Mouse (Mus musculus): Measurements from ENCODE around the gene Ncbp3.
A peak's percentile ranks its signal among the peaks of the same experiment; 100 is the strongest.
"Not testable (repeated sequence)": the region's sequence is repeated elsewhere in the genome, so short reads cannot be mapped to it uniquely, and the experiment has no call there.

Ncbp3 gene

DNA sequence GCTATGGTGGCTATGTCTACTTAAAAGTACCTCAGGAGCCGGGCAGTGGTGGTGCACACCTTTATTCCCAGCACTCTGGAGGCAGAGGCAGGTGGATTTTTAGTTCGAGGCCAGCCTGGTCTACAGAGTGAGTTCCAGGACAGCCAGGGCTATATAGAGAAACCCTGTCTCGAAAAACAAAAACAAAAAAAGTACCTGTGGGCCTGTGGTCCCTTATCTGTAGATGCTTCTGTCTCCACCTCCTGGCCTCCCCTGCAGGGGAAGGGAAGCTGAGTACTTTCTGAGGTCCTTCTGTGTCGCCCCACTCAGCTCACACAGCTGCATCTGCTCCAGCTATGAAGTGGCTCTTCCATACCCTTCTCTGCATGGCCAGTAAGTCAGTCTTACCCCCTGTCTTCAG lies 42.7 kb downstream of the Ncbp3 start, which contains the start of gene Itgae:
Gene Itgae, plus strand, starts transcription at position 301 of the 400 bp plus-strand sequence.
- DNase-seq = no peak

GRCm38 (mm10) chr11:73090826-73091225 lies 43.2 kb downstream of the Ncbp3 start:
- no peak for DNase-seq

DNA sequence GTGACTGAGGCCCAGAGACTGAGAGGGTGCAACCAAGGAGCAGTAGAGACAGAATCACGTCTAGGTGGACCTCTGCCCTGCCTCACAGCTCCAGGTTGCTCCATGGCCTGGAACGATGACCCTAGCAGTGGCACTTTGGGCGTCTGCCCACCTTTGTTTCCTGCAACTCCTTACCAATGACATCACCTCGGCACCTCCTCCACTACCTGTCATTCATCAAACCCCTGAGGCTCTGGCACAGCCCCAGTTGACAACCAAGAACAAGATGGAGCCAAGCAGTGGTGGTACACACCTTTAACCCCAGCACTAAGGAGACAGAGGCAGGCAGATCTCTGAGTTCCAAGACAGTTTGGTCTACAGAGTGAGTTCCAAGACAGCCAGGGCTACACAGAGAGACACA lies 44.5 kb downstream of the Ncbp3 start:
- DNase-seq = no peak

DNA sequence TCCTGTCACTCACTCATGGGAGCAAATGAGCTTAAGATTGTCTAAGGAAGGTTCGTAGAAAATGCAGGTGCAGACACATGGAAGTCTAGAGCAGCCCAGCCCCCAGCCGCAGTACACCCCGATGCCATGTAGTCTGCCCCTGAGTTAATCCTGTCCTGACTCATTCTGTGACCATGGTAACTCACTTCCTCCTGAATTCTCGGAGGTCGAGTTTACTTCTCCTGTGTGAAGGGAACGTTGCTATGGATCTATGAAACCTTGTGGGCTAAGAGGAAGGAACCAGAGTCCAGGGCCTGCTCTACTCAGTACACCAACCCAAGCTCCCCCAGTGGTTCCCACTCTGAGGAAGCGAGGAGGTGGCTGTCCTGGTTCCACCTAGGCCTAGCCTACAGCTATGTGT lies 45.3 kb downstream of the Ncbp3 start:
- no peak for DNase-seq

DNA sequence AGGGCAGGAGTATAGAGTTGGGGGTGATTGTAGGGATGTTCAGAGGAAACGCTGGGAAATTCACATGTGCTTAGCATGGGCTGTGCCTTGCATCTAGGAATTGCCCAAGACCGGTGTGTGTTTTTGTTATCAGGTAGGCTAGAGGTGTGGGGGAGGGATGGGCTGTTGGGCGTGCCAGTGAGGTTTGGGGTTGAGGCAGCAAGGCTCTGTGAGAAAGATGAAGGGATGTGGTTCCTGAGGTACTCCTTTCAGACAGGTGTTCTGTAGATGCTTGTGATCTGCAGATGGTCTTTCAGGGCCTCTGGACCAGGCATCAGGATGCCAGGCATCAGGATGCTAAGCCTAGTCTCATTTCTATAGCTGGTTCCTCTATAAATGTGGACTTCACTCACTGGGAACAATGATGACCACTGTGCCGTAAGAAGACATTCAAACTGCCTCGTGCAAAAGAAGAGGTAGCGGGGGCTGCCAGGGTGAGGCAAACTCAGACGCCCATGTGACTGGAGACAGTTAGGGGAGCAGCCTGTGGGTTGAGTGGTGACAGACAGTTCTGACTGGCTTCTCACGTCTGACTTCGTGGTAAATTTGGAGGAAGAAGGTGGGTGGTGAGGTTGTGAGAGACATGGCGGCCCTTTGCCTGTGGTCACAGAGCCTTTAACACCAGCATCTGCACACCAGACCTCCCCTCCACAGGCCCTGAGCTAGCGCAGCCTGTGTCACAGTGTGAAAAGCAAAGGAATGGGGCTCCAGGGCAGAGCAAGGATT lies 46.8 kb downstream of the Ncbp3 start:
- DNase-seq = no peak

GRCm38 (mm10) chr11:73098860-73099259 lies 51.3 kb downstream of the Ncbp3 start:
- no peak for DNase-seq

DNA sequence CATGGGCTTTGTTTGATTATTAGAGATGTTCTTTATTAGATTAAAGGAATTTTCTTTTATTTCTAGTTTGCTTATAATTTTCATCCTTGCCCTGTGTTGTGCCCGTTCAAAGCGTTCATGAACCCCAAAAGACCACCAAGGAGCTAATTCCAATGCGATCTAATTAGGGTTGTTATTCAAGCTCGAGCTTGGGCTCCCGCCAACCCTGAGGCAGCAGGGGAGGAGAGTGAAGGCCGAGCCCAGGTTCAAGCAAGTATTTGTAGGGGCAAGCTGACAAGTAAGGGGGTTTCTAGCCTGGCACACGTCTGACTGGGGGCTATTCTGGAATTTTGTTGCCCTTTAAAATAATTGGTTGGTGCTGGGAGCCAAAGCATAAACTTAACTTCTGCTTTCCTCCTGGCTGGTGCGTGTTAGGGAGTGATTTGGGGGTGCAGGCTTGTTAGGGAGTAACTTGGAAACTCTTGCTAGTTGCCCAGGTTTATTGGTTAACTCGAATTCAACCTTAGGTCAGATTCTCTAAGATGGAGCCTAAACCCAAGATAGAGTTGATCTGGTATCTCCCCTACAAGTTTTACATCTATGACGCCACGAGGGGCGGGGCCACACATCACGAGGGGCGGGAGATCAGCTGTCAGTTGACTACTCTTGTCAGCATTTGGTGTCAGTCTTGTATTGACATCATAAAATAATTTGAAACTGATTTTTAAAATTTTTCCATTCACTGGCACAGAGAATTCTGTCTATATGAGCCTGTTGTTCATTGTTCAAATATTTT lies 52.6 kb downstream of the Ncbp3 start:
- DNase-seq = no peak

- no peak for DNase-seq
Observed at GRCm38 (mm10) chr11:73101308-73101707, 53.7 kb downstream of the Ncbp3 start.

- no peak for DNase-seq
Observed at GRCm38 (mm10) chr11:73105246-73105645, 57.7 kb downstream of the Ncbp3 start.

DNA sequence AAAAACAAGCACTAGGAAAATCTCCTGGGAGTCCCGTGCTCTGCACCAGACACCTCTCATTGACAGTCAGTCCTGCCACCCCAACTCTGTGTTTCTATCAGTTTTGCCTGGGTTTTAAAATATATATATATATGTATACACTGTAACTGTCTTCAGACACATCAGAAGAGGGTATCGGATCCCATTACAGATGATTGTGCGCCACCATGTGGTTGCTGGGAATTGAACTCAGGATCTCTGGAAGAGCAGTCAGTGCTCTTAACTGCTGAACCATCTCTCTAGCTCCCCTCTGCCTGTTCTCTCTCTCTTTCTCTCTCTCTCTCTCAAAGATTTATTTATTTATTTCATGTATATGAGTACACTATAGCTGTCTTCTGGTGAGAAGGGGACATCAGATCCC lies 59.8 kb downstream of the Ncbp3 start:
- not testable (repeated sequence) for DNase-seq

GRCm38 (mm10) chr11:73108195-73108897 lies 60.8 kb downstream of the Ncbp3 start:
- DNase-seq = no peak

DNA sequence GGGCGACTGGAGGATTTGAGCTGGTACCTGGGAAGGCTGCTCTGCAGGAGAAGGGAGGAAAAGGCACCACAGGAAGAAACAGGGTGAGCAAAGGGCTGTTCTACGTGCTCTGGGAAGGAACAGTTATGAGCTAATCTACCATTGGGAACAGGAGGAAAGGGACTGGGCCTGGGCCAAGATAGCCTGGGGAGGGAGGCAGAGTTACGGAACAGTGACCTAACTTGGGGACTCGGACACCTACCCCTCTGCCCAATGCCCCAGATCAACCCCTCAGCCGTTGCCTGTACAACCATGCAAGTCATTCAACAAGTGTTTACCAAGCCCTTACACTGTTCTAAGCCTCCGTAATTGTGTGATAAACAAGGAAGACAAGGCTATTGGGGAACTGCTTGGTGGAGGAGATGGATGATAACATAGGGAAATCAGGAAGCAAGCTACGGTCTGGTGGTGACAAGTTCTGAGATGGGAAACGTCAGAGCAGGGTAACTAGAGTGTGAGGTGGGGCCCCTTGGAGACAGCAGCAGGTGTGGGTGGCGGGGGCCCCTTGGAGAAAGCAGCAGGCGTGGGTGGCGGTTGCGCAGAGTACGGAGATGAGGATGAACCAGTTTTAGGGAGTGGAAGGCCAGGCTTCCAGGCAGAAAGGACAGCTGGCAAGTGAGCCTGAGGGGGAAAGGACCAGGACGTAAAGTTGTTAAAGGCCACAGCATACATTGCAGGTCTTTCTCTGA lies 61.5 kb downstream of the Ncbp3 start:
- no peak for DNase-seq

DNA sequence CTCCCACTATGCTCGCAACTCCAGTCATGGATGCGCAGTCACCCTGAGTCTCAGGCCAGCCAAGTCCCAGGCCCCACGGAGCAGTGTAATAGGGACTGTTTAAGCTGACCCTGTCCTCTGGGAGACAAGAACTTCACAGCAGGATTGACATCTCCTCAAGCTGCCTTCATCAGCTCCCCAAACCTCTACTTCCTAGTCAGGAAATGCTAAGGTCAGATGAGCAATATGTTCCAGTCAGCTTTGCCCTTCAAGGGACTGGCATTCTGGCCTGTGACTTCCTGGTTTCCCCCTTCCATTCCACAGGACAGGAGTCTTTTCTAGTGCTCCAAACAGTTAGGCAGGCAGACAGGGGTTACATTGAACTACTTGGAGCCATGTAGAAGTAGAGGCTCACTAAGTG lies 62.4 kb downstream of the Ncbp3 start:
- no peak for DNase-seq

DNA sequence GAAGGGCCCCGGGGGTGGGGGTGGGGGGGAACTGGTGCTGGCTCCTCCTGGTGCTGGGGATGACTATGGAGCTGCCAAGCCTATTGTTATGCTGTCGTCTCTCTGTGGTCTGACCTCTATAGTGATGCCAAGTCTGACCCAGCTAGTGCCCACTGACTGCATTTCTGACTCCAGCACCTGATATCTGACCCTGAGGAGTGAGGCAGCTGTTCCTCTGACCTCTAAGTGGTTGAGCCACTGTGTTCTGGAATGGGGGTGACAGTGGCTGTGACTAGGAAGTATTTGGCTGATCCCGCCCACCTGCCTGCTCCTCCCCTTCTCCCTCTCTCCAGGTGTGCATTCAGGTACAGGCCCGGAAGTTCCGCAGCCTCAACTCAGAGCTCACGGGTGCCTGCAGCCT lies 63.8 kb downstream of the Ncbp3 start:
- no peak for DNase-seq

- no peak for DNase-seq
Observed at GRCm38 (mm10) chr11:73126495-73126894, 78.9 kb downstream of the Ncbp3 start.

GRCm38 (mm10) chr11:73131020-73131419 lies 83.4 kb downstream of the Ncbp3 start:
- DNase-seq = no peak

- no peak for DNase-seq
Observed at GRCm38 (mm10) chr11:73132999-73133398, 85.4 kb downstream of the Ncbp3 start.

GRCm38 (mm10) chr11:73134222-73134621 lies 86.6 kb downstream of the Ncbp3 start:
- no peak for DNase-seq

GRCm38 (mm10) chr11:73136587-73136986 lies 89.0 kb downstream of the Ncbp3 start:
- no peak for DNase-seq

- no peak for DNase-seq
Observed at GRCm38 (mm10) chr11:73137116-73137515, 89.5 kb downstream of the Ncbp3 start.

DNA sequence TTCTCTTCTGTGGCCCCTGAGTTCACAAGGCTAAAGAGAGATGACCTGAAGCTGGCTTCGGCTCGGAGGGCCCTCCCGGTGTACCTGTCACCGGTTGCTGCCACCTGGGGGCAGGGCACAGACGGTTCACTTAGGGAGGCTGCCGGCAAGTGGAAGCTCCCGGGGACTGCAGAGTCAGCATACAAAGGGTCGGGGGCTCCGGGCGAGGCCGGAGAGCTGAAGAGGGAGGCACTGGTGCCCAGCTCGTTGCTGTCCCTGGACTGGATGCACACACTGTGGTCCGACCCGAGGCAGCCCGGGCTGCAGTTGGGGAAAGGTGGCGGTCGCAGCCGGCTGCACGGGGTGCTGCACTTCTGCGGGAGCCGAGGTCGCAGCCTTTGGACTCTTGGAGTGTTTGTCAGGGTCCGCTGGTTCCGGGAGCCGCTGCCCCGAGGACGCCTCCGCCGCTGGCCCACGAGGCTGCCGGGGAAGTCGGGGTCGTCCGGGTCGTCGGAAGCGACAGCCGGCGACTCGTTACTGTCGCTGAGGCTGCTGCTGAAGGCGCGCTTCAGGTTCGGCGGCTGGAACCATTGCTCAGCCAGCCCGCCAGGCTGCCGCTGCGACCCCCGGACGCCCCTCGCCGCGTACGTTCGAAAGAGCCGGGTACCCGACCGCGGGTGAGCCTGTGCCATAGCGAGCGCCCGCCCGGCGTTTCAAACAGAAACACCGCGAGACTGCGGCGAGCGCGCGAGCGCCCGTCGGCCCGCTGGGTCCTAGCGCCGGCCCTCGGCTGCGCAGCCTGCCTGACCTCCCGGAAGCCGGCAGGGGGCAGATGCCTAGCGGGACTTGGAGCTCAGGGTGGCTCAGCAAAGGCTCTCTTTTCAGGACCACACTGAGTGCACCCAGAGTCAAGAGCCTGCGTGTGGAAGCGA lies 90.3 kb downstream of the Ncbp3 start, which contains the start of gene Haspin:
Gene Haspin, minus strand, starts transcription at position 704 of the 911 bp plus-strand sequence.
- DNase-seq = peak; percentile 76

Data from cerebellum, adult 11-12 months (tissue).